Mouse (Mus musculus) ovary, postnatal 36 days (tissue): Measurements from ENCODE around the gene Nek8.

ENCODE experiments used
- DNase-seq: peaks from one replicate; pipeline ENCODE4 v3.0.0; 2022; ENCODE audit warnings: low spot score, mixed read lengths

The Nek8 gene

DNA sequence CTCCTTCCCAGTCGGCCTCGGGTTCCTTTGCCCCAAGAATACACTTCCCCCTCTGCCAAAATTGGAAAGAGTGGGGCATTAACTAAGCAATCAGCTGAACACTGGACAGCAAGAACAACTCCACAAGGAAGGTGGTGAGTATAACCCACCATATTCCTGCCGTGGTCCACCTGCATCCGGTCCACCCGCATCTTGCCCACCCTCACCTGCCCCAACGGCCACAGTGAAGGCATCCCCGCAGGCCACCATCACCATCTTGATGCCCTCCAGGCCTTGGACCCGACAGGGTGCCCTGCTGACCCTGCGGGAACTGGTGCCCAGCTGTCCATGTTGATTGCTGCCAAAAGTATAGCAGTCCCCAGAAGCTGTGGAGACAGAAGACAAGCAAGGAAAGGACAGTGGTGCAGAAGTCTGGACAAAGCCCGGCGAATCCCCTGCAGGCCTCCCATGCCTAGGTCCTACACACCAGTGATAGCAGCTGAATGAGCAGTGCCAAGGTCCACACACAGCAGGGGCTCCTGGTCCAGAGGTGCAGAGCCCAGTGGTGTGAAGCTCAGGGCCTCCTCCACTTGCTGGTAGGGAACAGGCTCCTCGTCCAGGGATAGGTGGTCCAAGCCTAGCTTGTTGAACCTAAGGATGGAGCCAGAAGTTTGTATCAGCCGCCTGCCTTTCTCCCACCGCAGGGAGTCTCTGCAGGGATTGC lies 9.1 kb downstream of the Nek8 start:
- no peak for DNase-seq

DNA sequence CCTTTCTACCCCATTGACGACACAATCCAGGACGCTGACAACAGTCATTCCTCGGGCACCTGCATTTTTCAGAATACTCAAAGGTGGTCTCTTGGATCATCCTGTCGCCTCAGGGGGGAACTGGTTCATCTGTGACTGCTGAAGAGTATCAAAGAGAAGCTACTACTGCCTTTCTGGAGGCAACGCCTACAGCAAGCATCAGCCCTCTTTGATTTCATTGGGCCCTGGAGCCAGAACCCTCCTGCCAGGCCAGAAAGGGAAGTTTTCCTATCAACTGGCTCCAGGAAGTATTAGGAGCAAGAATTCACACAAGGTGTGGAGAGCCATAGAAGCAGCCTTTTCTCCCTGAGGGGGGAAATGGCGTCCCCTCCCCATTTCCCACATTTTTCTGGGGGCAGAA lies 9.8 kb downstream of the Nek8 start:
- no peak for DNase-seq

DNA sequence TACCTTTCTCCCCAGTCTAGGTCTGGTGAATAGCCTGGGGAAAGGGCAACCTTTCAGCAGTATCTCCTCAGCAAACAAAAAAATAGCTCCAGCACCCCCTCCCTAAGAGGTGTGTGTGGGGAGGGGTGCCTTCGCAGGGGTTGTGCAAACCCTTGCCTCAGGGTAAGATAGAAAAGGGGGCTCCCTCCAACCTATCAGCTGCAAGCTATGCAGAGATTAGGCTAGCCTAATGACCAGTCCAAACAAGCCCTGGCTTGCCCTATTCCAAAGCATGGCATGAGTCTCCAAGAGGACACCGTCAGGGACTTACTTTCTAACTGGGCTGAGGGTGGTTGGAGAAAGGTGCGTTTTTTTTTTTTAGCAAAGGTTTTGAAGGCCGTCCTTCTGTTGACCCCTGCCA lies 10.3 kb downstream of the Nek8 start:
- no peak for DNase-seq

DNA sequence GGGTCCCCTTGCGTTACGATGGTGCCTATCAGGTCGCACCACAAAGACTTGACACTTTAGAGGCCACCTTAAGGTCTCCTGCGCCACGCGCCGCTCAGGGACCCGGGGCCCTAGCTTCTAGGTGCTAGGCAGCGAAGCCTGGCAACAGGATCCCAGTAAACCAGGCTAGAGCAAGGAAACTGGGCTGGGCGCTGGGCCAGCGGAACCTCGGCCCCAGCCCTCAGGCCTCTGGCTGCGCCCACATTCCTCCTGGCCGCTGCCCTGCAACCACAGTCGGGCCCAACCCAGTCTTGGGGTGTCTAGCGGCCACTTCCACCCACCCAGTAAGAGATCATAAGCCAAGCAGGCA lies 10.7 kb downstream of the Nek8 start:
- peak; percentile 73 for DNase-seq

DNA sequence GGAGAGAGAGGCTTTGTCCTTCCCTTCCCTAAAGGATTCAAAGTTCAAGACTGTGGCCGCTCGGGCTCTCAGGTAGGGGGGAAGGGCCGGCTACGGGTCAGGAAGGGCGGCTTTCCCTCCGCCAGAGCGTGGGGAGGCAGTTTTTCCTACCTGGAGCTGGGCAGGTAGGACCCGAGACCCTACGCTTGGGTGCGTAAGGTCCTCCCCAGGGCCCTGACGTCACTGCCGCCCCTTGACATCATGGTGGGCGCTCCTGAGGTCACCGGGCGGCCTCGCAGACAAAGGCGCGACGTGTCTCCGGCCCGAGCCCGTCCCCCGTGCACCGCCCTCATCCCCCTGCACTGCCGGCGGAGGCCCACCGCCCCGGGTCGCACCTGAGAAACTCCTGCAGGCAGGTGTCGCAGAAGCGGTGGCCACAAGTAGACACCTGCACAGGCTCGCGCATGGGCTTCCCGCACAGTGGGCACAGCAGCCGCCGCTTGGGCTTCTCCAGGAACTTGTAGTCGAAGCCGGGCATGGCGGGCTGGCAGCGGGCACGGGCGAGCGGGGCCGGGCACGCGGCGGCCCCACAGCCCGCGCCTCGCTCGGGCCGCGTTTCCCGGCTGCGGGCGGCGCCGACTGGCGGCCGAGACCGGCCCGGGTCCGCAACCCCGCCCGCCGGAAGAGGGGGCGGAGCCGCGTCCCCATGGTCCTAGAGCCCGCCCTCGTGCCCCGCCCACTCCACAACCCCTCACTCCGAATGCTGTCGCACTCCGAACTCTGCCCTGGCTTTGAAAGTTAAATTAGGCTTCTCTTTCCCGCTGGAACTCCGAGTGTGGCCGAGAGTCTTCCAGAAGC lies 11.3 kb downstream of the Nek8 start, which contains the start of gene Traf4:
Gene Traf4, minus strand, starts transcription at position 666 of the 837 bp plus-strand sequence.
- peak; percentile 87 for DNase-seq

DNA sequence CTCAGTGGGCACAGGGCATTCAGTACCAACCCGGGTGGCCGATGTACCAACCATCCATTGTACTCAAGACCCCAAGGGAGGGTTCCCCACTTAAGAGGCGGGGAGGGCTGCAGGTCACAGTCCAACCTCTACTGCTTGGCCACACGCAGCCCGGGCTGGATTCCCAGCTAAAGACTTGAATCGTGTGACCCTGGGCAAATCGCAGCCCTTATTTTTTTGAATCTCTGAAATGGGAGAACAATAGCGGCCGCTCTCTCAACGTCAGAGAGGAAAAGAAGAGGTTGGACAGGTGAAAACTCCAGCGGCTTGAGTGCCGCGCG lies 11.9 kb downstream of the Nek8 start:
- no peak for DNase-seq

DNA sequence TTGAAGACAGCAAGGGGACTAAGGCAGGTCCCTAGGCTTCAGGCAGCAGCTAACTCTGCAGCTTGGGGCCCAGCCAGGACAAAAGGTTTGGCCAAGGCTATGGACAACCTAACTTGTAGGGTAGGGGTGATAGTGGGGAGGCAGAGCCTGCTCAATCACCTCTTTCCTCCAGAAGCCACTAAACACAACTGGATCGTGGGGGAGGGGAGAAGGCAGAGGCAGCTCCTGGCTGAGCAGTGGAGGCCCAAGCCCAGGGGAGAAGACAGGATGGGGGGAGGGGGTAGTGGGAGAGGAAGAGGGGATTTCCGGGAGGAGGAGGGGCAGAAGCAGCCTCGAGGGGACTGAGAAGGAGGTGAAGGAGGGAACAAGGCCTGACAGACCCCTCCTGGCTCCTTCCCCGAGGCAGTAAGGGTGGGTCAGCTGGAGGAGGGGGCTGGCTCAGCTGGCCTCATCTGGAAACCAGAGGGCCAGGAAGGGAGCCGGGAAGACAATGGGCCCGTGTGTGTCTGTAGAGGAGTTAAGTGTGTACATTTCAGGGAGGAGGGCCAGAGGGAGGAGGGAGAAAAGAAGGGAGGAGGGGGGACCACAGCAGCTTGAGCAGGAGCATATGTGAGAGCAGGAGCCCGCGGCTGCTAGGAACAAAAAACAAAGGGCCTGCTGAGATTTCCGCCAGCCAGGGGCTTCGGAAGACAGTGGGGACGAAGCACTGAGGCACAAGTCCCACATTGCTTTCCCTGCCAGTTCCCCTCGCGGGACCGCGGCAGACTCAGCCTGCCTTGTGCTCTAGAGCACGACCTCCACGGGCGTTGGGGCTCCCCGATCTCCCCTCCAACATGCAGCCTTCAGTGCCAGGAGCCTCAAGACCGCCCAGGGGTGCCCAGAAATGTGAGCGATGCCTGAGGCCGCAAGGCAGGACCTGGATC lies 12.5 kb downstream of the Nek8 start:
- peak; percentile 68 for DNase-seq

DNA sequence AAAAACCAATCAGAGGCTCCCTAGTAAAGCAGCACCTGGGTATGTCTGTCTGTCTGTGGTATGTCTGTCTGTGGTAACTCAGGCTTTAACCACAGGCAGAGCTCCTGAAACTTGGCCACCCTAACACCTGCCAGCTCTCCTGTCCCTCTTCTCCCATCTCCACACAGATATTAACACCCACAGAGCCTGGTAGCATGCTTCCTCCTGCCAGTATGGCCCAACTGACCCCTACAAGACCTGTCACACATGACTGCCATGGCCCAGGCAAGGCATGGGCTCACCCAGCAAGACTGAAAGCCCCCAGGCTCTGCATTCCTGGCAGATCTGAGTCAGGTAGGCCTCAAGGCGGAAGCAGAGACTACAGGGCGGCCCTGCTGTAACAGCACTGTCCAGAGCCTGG lies 13.4 kb downstream of the Nek8 start:
- no peak for DNase-seq

DNA sequence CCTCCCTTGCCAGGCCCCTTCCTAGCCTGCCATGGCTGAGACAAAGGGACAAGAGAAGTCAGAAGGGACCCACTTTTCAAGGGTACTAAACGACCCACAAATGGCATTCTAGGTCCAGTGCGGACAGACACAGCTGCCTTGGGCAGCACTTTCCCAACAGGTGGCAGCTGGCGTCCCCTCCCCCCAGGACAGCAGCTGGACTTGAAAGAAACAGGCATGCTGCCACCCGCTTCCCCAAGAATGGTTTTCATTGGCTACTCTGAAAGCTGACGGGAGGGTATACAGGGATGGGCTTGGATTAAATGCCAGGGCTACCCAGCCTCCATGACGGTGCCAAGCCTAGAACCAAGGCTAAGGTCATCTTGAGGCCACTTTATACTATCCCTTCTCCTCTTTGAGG lies 14.0 kb downstream of the Nek8 start:
- no peak for DNase-seq

DNA sequence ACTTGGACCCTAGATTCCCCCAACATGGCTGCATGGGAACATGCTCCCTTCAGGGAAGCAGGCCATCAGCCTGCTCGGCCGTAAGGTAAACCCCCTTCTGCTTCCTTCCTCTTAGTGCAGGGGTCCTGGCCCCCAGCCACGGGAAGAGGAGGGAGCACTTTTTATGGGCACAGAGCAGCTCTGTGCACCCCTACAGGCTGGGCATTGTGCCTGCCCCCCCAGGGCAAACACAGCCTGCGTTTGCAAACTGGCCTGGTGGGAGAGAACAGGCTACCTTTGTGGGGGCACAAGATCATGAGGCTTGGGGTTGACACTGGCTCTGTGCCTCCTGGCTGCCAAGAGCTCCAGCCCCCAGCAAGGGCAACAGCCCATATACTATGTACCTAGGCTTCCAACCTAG lies 14.5 kb downstream of the Nek8 start:
- no peak for DNase-seq

DNA sequence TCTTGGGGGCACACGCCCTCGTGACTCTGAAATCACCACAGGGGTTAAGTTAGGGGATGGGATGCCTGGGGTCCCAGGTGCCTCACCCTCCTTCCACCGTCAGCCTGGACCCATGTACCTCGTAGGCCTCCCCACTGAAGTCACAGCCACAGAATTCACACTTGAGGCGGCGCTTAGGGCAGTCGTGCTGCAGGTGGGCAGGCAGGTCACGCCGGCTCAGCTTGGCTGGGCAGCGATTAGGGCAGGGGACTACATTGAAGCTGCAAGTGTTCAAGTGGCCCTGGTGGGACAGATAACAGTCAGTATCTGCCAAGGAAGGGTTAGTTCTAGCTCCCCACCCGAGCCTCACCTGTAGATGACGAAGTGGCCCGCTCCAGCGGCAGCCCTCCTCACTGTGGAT lies 15.3 kb downstream of the Nek8 start:
- DNase-seq: no peak

DNA sequence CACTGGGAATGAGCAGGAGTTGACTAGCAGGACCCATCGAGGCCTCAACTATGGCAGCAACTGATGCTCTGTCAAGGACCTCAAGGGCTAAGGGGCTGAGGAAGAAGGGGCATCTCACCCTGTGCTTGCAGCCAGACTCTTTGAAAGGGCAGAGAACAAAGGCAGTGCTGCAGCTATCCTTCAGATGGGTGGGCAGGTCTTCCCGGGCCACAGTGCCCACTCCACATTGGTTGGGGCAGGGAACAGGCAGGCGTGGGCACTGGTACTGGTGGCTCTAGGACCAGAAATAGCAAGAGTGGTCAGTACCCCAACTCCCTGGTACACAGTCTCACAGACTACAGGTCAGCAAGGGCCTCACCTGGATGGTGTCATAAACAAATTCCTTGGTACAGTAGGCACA lies 15.8 kb downstream of the Nek8 start:
- no peak for DNase-seq

DNA sequence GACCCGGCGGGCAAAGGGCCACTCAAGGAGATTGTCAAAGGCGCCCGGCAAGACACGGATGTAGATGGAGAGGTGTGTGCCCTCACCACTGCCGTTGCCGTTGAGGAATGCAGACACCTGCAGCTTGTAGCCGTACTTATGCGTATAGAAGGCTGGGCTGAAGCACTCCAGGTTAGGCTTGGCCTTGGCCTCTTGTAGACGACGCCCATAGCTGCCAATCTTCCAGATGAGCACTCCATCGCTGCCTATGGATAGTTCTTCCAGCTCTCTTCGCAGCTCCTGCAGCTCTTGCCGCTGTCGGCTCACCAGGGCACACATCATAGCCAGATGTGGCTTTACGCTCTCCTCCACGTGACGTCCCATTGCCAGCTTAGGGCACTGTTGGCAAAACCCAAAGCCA lies 16.3 kb downstream of the Nek8 start:
- no peak for DNase-seq

DNA sequence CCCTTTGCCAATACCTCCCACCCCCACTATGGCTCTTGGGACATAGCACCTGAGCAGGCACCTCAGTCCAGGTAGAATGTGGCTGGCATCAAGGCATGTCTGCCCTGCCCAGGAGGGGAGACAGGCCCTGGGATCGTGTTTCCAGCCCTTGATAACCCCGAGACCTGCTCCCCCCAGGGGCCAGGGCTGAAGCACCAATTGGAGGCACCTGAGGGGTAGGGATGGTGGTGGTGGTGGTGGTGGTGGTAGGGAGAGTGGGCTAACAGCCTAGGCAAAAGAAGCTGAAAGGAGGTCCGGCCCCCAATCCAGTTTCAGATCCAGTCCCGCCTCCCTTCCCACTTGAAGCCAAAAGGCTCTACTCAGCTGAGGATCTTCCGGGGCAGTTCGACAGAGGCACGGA lies 16.9 kb downstream of the Nek8 start:
- DNase-seq: no peak

DNA sequence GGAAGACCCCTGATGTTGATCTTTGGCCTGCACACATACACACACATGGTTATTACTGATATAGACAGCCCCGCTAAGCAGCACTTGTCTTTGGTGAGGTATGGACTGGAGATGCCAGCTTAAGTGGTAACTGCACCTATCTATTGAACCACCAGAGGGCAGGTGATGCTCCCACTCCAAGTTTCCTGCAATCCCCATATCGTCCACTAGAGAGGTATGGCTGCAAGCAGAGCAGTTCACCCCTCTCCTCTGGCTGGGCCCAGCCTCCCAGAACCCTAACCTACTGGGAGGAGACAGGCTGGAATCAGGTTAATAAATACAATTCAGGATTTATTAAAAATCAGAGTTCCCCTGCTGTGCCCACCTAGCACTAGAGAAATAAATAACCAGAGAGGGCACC lies 17.4 kb downstream of the Nek8 start:
- peak; percentile 61 for DNase-seq

DNA sequence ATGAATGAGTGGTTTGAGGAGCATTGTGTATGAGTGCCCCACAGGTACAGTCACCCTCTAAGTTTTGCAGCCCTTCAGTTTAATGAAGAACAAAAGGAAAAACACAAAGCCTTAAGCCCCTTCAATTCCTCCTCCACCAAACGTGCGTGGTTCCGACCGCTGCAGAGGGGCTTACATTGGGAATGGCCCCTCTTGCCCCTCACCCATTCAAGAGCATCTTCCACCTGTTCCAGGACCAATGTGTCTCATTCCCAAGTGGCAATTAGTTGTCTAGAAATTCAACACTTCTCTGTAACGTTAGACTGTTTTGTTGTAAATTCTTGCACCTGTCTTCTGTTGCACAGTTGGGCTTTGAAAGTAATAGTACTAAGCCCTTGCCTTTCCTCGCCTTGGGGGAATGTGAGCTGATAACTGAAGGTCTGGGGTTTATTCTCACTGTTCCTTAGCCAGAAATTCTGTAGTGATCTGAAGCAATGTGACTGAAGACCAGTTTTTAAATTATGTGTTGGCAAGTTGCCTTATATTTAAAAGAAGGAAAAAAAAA lies 20.2 kb downstream of the Nek8 start:
- DNase-seq: no peak

DNA sequence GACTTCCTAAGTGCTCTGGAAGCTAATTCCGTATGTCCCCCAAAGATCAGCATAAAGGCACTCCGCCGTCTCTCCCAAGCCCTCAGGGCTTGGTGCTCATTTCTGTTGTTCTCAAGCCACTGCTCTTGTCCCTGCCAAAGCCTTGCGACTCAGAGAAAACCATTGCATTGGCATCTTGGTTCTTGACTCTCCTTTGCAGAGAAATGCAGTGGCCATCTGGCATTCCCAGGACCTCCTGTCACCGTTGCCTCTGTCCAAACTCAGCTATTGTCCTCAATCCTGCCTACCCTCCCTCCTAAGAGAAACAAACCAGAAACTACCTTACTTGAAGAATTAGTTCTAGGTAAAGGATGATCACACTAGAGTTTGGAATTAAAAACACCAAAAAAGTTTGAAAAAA lies 20.8 kb downstream of the Nek8 start:
- DNase-seq: no peak

DNA sequence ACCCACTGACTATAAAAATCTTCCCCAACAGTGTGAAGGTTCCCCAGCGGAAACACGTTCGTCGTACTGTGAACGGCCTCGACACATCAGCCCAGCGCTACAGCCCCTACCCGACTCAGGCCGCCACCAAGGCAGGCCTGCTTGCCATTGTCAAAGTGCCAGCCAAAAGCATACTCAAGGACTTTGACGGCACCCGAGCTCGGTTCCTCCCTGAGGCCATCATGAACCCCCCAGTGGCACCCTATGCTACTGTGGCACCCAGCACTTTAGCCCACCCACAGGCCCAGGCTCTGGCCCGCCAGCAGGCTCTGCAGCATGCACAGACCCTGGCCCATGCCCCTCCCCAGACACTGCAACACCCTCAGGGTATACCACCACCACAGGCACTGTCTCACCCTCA lies 22.7 kb downstream of the Nek8 start:
- no peak for DNase-seq

DNA sequence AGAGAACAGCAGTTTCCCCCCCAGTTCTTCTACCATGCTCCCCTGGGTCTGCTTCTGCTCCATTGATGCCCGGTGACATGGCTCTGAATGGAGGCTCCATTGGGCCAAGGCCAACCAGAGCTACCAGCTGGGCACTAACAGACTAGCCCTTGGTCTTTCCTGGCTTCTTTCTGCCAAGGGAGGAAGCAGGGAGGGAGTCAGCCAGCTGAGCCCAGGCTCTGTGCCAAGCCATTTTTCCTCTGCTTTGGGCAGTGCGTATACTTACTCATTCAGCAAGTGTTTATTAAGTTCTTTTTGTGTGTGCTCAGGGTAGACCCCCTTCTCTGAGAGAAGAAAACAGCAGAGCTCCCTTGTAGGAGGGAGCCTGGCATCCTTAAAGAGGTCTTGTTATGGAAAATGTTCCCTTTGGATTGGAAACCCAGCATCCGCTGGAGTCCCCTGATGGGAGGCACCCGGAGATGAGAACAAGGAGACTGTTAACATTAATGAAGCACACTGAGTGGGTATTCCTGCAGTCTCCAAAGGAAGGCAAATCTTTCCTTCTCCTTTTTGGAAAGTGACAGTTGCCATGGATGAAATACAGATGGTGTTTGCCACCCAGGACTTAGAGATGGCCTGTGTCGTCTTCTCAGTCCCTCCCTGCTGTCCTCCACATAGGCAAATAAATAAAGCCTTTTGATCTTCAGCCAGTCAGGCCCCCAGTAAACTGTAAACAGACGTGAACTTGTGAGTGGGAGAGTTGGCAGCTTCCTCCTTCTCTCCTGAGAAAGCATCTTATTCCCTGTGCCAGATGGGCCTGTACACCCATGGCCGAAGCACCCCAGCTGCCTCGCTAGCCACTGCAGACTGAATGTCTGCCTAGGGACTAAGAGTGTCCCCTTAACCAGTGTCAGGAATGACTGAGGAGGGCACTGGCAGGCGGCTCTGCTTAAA lies 23.9 kb downstream of the Nek8 start:
- peak; percentile 62 for DNase-seq

DNA sequence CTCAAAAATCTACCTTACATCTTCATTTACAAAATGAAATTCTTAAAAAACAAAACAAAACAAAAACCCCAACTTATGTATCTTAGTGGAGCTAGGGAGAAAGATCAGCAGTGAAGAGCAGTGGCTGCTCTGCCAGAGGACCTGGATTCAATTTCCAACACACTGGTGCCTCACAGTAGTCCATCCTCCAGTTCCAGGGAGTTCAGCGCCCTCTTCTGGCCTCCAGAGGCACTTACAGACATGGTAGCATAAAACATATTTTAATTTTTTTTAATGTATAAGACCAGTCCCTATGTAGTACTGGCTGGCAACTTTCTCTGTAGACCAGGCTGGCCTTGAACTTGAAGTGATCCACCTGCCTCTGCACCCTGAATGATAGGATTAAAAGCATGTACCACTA lies 25.3 kb downstream of the Nek8 start:
- no peak for DNase-seq
